Mouse (Mus musculus) bone marrow, adult 2 months (tissue): ENCODE results near the gene Zfp595. TPM values are rescaled to one million over a fixed set of nuclear protein-coding genes. Genes with fewer than 3 reads are reported as not detected.
"Not testable (repeated sequence)": the region's sequence is repeated elsewhere in the genome, so short reads cannot be mapped to it uniquely, and the experiment has no call there.

ENCODE experiments used
- H3K27ac ChIP-seq: fragments of 200-500 bp; 2 replicates; pipeline ENCODE4 v1.5.1; 2012; ENCODE audit warnings: low read depth, mild to moderate bottlenecking, control low read depth, inconsistent platforms, low read length; ENCODE audit not compliant: control insufficient read depth, poor library complexity, insufficient read depth
- H3K4me1 ChIP-seq: fragments of 200-500 bp; 2 replicates; pipeline ENCODE4 v1.6.1; 2011; ENCODE audit warnings: low read length; ENCODE audit not compliant: control insufficient read depth, insufficient read depth
- H3K4me3 ChIP-seq: fragments of 200-500 bp; replicated peaks from 2 replicates; pipeline ENCODE3; 2011; ENCODE audit warnings: mild to moderate bottlenecking, low read depth, low read length, control low read depth; ENCODE audit not compliant: control insufficient read depth
- CTCF ChIP-seq: fragments of 200-500 bp; IDR thresholded peaks from 2 replicates; pipeline ENCODE4 v1.5.1; 2011; ENCODE audit warnings: low read length, control low read depth; ENCODE audit not compliant: control insufficient read depth, insufficient read depth
- POLR2A ChIP-seq: fragments of 200-500 bp; IDR thresholded peaks from 2 replicates; pipeline ENCODE4 v1.6.1; 2011; ENCODE audit warnings: low read depth, mild to moderate bottlenecking, control low read depth, low read length, borderline replicate concordance; ENCODE audit not compliant: control insufficient read depth
- WGBS: fragments of 180-500 bp; shearing (Covaris S2); methylation state at CpG from one replicate; pipeline ENCODE4 v1.1.7; 2018; 5-methylcytosine and 5-hydroxymethylcytosine counted together
- polyA plus RNA-seq: library from polyadenylated mRNA; stranded (reverse); fragments of >200 nt; gene quantifications from 2 replicates; pipeline ENCODE4 v1.2.4, GENCODE M21; 2011; ENCODE audit warnings: low replicate concordance; ENCODE audit not compliant: missing spikeins, insufficient read depth, insufficient read length

Zfp595 gene
- polyA plus RNA-seq: 1.7 and 2.1 TPM in 2 replicates

GRCm38 (mm10) chr13:67332019-67332724 is at the start of gene Zfp595:
Zfp595 (minus strand) TSS chr13:67332570.
- TF ChIP-seq CTCF (peak; percentile 56), POLR2A (peak; percentile 28; the same call in 1 of the 2 replicates)
- H3K4me3 ChIP-seq: peak within 1 kb of the TSS; percentile 83
- WGBS: 3% methylated on average over 17 of the region's 17 CpGs

GRCm38 (mm10) chr13:67376255-67376654 is 43.9 kb upstream of the Zfp595 start:
- not testable (repeated sequence) for H3K4me1 ChIP-seq, H3K27ac ChIP-seq, H3K4me3 ChIP-seq
- WGBS: 48% methylated on average over 3 of the region's 3 CpGs

More at GRCm38 (mm10) chr13:67332019-67332724, at the start of gene Zfp595:
- Histone ChIP-seq H3K4me1 (peaks cover 1% of the 10 kb centered on the region; the same call in 1 of the 2 replicates), H3K27ac (peak within 1 kb of the TSS; percentile 44)

- H3K4me1 ChIP-seq: not testable (repeated sequence)
- WGBS: 7% methylated on average over 14 of the region's 15 CpGs
- peak within 1 kb of the TSS; percentile 46; the same call in 1 of the 2 replicates for H3K27ac ChIP-seq
- peak within 1 kb of the TSS; percentile 81 for H3K4me3 ChIP-seq
Measured at GRCm38 (mm10) chr13:67375050-67375911, 42.9 kb upstream of the Zfp595 start, which contains the start of the genes Gm28041 and Zfp456. Gm28041 (minus strand) TSS chr13:67375733. Zfp456 (minus strand) TSS chr13:67375810.

DNA sequence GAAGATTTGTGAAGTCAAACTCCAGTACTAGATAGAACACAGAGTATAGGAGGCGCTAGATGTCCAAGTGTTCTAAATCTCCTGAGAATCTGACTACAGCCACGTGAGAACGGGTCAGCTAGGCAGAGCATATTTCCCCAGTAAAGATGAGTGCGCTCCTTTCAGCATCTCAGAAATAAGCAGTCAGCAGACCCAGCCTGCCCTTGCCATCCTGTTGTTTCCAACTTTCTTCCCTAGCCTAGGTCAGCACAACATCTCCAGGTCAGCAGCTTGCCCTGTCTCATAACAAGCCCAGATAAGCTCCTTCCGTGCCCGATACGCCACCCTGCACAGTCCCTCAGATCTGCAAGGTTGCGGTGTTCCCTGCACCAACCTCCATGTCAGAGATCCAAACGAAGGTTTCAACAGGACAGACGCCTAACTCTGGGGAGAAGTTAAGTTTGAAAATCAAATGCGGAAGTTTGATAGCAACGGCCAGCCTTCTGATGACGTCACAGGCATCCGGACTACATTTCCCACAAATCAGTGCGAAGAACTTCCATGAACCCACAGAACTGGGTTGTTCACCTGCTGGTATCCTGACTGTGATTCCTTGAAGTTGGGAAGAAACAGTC is 27.9 kb upstream of the Zfp595 start, which contains the start of the genes Gm28044 and Zfp953:
Gm28044 (minus strand) TSS at position 406 of the 614 bp plus-strand sequence.
Zfp953 (minus strand) TSS at position 475 of the 614 bp plus-strand sequence.
- WGBS: under 1% methylated on average over 15 of the region's 15 CpGs
- TF ChIP-seq CTCF: no peak; the same call in 1 of the 2 replicates
- no peak for TF ChIP-seq POLR2A

DNA sequence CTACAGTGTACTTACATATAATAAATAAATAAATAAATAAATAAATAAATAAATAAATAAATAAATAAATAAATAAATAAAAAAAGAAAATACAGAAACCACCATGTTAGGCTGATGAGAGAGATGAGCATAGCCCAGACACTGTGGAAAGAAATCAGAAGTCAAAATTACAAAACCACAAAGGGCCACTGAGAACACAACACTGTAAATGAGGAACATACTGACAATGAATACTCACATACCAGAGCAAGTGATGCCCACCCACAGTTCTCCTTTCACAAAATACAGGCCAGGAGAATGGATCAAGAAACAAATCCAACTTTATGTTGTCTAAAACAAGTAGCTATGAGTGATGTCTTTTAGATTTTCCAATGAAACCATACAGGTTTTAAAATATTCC is 19.5 kb upstream of the Zfp595 start:
- no peak for TF ChIP-seq POLR2A
- TF ChIP-seq CTCF: no peak
- no peak overlapping the region for H3K4me3 ChIP-seq
- no peaks in the 10 kb centered on the region for H3K4me1 ChIP-seq
- H3K27ac ChIP-seq: no peak overlapping the region

More for the DNA sequence above, 27.9 kb upstream of the Zfp595 start, which contains the start of the genes Gm28044 and Zfp953:
- peak within 1 kb of the TSS; percentile 25 for H3K27ac ChIP-seq
- H3K4me1 ChIP-seq: no peaks in the 10 kb centered on the region
- peak within 1 kb of the TSS; percentile 81 for H3K4me3 ChIP-seq

GRCm38 (mm10) chr13:67343422-67343821 is 11.1 kb upstream of the Zfp595 start:
- Histone ChIP-seq H3K4me1 (no peaks in the 10 kb centered on the region), H3K4me3 (no peak overlapping the region), H3K27ac (no peak overlapping the region)
- 45% methylated on average over 2 of the region's 2 CpGs for WGBS
- no peak for TF ChIP-seq POLR2A
- no peak for TF ChIP-seq CTCF

GRCm38 (mm10) chr13:67332877-67333276 is 507 bp upstream of the Zfp595 start:
- TF ChIP-seq CTCF (no peak), POLR2A (no peak)
- H3K4me1 ChIP-seq: peaks cover 1% of the 10 kb centered on the region; the same call in 1 of the 2 replicates
- no peak overlapping the region for H3K4me3 ChIP-seq
- no peak overlapping the region for H3K27ac ChIP-seq
- 68% methylated on average over 1 of the region's 1 CpGs for WGBS

DNA sequence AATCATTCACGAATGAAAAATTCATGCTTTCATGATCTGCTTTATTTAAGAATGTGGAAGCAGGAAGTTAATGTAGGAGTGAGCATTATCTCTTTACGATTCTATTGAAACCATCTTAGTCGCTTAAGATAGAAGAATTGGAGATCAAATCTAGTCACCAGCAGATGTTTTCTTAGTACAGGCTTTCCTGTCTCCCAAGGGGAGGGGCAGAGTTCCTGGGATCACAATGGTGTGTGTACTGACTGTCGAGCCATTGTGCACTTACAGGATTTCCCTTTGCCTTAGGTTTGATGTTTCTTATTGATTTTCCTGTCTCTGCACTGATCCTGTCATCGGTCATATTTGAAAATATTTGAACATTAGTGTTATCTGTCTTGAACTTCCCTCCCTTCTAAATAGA is 25.7 kb downstream of the Zfp595 start:
- 9% methylated on average over 5 of the region's 5 CpGs for WGBS

More for the DNA sequence above, 25.7 kb downstream of the Zfp595 start:
- TF ChIP-seq CTCF (no peak), POLR2A (no peak)
- Histone ChIP-seq H3K27ac (no peak overlapping the region), H3K4me3 (no peak overlapping the region), H3K4me1 (no peaks in the 10 kb centered on the region; the same call in 1 of the 2 replicates)
